Mouse (Mus musculus) limb, embryonic 14.5 days (tissue): ENCODE results near the gene Vav2. TPM values are rescaled to one million over a fixed set of nuclear protein-coding genes. Genes with fewer than 3 reads are reported as not detected.

Experiments used
- ATAC-seq: fragments of 200-750 bp; cut with Nextera tagmentation; 2 replicates; pipeline ENCODE4 v1.8.0; 2017; ENCODE audit warnings: low read depth, moderate number of reproducible peaks, moderate TSS enrichment; ENCODE audit not compliant: low FRiP score
- DNase-seq: peaks from one replicate; pipeline ENCODE4 v3.0.0-alpha.2; 2015; ENCODE audit warnings: low spot score
- H3K27ac ChIP-seq: fragments of 300-500 bp; sonication (generic); replicated peaks from 2 replicates; pipeline ENCODE4 v1.5.1; 2014; ENCODE audit warnings: low read depth, mild to moderate bottlenecking, low read length, moderate library complexity, mixed read lengths
- H3K27me3 ChIP-seq: fragments of 300-500 bp; sonication (generic); 2 replicates; pipeline ENCODE4 v1.6.1; 2014; ENCODE audit warnings: low read length, mixed read lengths; ENCODE audit not compliant: control insufficient read depth, insufficient read depth
- H3K36me3 ChIP-seq: fragments of 300-500 bp; sonication (generic); 2 replicates; pipeline ENCODE4 v1.6.1; 2014; ENCODE audit warnings: mild to moderate bottlenecking, low read length, moderate library complexity, mixed read lengths; ENCODE audit not compliant: control insufficient read depth, insufficient read depth
- H3K4me1 ChIP-seq: fragments of 300-500 bp; sonication (generic); 2 replicates; pipeline ENCODE4 v1.6.1; 2014; ENCODE audit warnings: antibody characterized with exemption, low read length, mixed read lengths; ENCODE audit not compliant: control insufficient read depth, insufficient read depth
- H3K4me2 ChIP-seq: fragments of 300-500 bp; sonication (generic); replicated peaks from 2 replicates; pipeline ENCODE4 v1.6.1; 2014; ENCODE audit warnings: low read depth, mild to moderate bottlenecking, low read length, moderate library complexity; ENCODE audit not compliant: severe bottlenecking
- H3K4me3 ChIP-seq: fragments of 300-500 bp; sonication (generic); replicated peaks from 2 replicates; pipeline ENCODE4 v1.5.1; 2014; ENCODE audit warnings: low read length
- H3K9ac ChIP-seq: fragments of 300-500 bp; sonication (generic); 2 replicates; pipeline ENCODE4 v1.6.1; 2014; ENCODE audit warnings: mild to moderate bottlenecking, low read depth, low read length, moderate library complexity; ENCODE audit not compliant: severe bottlenecking
- H3K9me3 ChIP-seq: fragments of 300-500 bp; sonication (generic); 2 replicates; pipeline ENCODE4 v1.6.1; 2016; ENCODE audit warnings: low read length; ENCODE audit not compliant: control insufficient read depth
- POLR2A ChIP-seq: fragments of 200-500 bp; IDR thresholded peaks from 2 replicates; pipeline ENCODE4 v1.8.0; 2012; ENCODE audit warnings: inconsistent platforms, mild to moderate bottlenecking, moderate library complexity, borderline replicate concordance; ENCODE audit not compliant: insufficient read depth, insufficient read length; ENCODE audit errors: extremely low read depth
- WGBS: fragments of 180-500 bp; shearing (Covaris S2); extraction: QIAGEN DNeasy Blood & Tissue Kit; methylation state at CpG from one replicate; pipeline ENCODE4 v1.1.7; 2014; 5-methylcytosine and 5-hydroxymethylcytosine counted together
- polyA plus RNA-seq, 2 experiments: library from polyadenylated mRNA; depleted of rRNA in 1 of 2; stranded (reverse) in 1 of 2; unstranded in 1 of 2; fragments of >200 nt; fragmentation: Nextera tagmentation in 1 of 2; extraction: Ambion mirVana in 1 of 2; gene quantifications; 2 replicates each; pipeline versions ENCODE4 v1.2.1 to v1.2.3; 2012 to 2014

Vav2 gene
- polyA plus RNA-seq, 2 experiments = 5.9 to 19.6 TPM

- H3K4me3 ChIP-seq = no peak overlapping the region
- no peak for TF ChIP-seq POLR2A
- no peaks in the 10 kb centered on the region for H3K9me3 ChIP-seq
- 53% methylated on average over 8 of the region's 8 CpGs for WGBS
- no peak overlapping the region for H3K9ac ChIP-seq
- H3K36me3 ChIP-seq = no peaks in the 10 kb centered on the region
- no peak overlapping the region for H3K27ac ChIP-seq
- DNase-seq = no peak
- no peak overlapping the region for H3K4me2 ChIP-seq
- no peaks in the 10 kb centered on the region for H3K27me3 ChIP-seq
- ATAC-seq = no peak
- H3K4me1 ChIP-seq = no peaks in the 10 kb centered on the region
Measured at GRCm38 (mm10) chr2:27368980-27369379, 57.9 kb downstream of the Vav2 start.

- Histone ChIP-seq H3K9ac (no peak overlapping the region), H3K27me3 (no peaks in the 10 kb centered on the region), H3K36me3 (no peaks in the 10 kb centered on the region), H3K4me3 (no peak overlapping the region), H3K9me3 (no peaks in the 10 kb centered on the region), H3K4me2 (no peak overlapping the region), H3K27ac (no peak overlapping the region), H3K4me1 (no peaks in the 10 kb centered on the region)
- WGBS = 85% methylated on average over 4 of the region's 4 CpGs
- no peak for TF ChIP-seq POLR2A
- ATAC-seq (no peak), DNase-seq (no peak)
Measured at GRCm38 (mm10) chr2:27365296-27365695, 61.5 kb downstream of the Vav2 start.

- H3K4me2 ChIP-seq = no peak overlapping the region
- no peaks in the 10 kb centered on the region for H3K4me1 ChIP-seq
- WGBS = 27% methylated on average over 5 of the region's 5 CpGs
- no peak overlapping the region for H3K9ac ChIP-seq
- TF ChIP-seq POLR2A = no peak
- no peak overlapping the region for H3K27ac ChIP-seq
- H3K9me3 ChIP-seq = no peaks in the 10 kb centered on the region
- no peaks in the 10 kb centered on the region for H3K36me3 ChIP-seq
- no peak overlapping the region for H3K4me3 ChIP-seq
- H3K27me3 ChIP-seq = no peaks in the 10 kb centered on the region
- ATAC-seq (no peak), DNase-seq (no peak)
Measured at GRCm38 (mm10) chr2:27361786-27362185, 65.0 kb downstream of the Vav2 start.

- ATAC-seq (no peak), DNase-seq (no peak)
- no peak overlapping the region for H3K4me3 ChIP-seq
- H3K27ac ChIP-seq = no peak overlapping the region
- no peak overlapping the region for H3K4me2 ChIP-seq
- H3K9ac ChIP-seq = no peak overlapping the region
- no peaks in the 10 kb centered on the region for H3K27me3 ChIP-seq
- H3K4me1 ChIP-seq = 0 out of 2 replicates have a peak, but pooled peaks cover 3% of the 10 kb centered on the region
- no peaks in the 10 kb centered on the region for H3K9me3 ChIP-seq
- TF ChIP-seq POLR2A = no peak
- H3K36me3 ChIP-seq = no peaks in the 10 kb centered on the region
- 61% methylated on average over 2 of the region's 2 CpGs for WGBS
Measured at GRCm38 (mm10) chr2:27358461-27358860, 68.4 kb downstream of the Vav2 start.

GRCm38 (mm10) chr2:27355684-27356083, 71.1 kb downstream of the Vav2 start:
- no peak overlapping the region for H3K9ac ChIP-seq
- no peaks in the 10 kb centered on the region for H3K36me3 ChIP-seq
- no peak overlapping the region for H3K27ac ChIP-seq
- ATAC-seq (no peak), DNase-seq (no peak)
- no peak for TF ChIP-seq POLR2A
- H3K27me3 ChIP-seq = no peaks in the 10 kb centered on the region
- WGBS = 36% methylated on average over 4 of the region's 4 CpGs
- H3K4me2 ChIP-seq = no peak overlapping the region
- 0 out of 2 replicates have a peak, but pooled peaks cover 3% of the 10 kb centered on the region for H3K4me1 ChIP-seq
- no peaks in the 10 kb centered on the region for H3K9me3 ChIP-seq
- H3K4me3 ChIP-seq = no peak overlapping the region
